In the genomic region with DNA sequence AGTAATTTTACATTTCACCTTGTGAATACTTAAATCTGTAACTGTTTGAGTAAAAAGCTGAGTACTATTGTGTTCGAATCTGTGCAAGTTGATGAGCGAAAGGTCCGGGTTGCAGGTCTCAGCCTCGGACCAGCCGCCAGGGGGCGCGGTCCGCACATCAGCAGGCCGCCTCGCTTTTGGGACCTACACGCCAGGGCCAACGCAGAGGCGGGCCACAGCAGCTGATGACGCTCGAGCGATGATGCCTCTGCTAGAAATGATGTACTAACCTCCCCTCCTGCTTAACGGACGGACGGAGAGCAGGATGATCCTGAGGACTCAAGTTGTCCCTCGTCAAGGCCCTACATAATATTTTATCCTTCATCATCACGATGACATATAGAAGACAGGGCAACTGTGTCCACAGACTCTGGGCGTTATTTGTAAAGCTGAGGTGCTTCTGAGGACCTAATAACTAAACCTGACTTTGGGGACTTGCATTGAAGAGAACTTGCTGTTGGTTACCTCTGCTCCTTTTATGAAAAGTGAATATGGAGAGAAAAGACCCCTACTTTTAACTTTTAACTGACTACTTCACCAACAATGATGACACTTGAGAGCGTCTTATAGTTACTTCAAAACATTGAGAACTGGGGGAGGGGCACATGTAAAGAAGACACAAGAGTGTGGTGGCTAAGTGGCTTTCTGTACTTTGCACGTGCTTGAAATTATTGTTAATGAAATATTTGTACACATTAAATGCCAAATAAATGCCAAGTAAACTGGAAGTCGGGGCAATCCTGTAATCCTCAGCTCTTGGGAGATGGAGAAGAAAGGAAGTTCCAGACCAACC, we compare ENCODE assay signal across 8 mouse cellular contexts. TPM values are rescaled to one million over a fixed set of nuclear protein-coding genes. Genes with fewer than 3 reads are reported as not detected.
DNase-seq lines count a peak whose midpoint lies in the region; ATAC-seq lines count a peak whose summit lies in the region.

No protein-coding gene starts in this region.

- peak; percentile 80 for ATAC-seq in hindbrain, embryonic 15.5 days (ENCODE audit: low FRiP score, low read depth)

- WGBS in hindbrain, embryonic 15.5 days = 2% methylated on average over 25 of the region's 25 CpGs

- peaks cover 29% of the 10 kb centered on the region for H3K4me1 ChIP-seq in hindbrain, embryonic 15.5 days (replicated peaks)

- no peaks in the 10 kb centered on the region for H3K9me3 ChIP-seq in hindbrain, embryonic 15.5 days

- peaks cover 22% of the 10 kb centered on the region for H3K36me3 ChIP-seq in hindbrain, embryonic 15.5 days

- peak overlapping the region; percentile 87 for H3K4me2 ChIP-seq in hindbrain, embryonic 15.5 days

- H3K9ac ChIP-seq in hindbrain, embryonic 15.5 days = peak overlapping the region; percentile 39

- peak; percentile 98 for DNase-seq in ZHBTc4 (ENCODE audit: low read depth, low spot score)
- DNase-seq in cerebellum, postnatal 36 days = peak; percentile 90 to 91
- peak; percentile 87 for DNase-seq in gastrocnemius, adult 18-20 months (ENCODE audit: low spot score)
- peak; percentile 87 for DNase-seq in left cerebral cortex, adult 11 months (ENCODE audit: low spot score)
- DNase-seq in lung, postnatal 25 days (ENCODE audit: low spot score) = peak; percentile 92
- DNase-seq in retina, postnatal 1 day = peak; percentile 94
- peak; percentile 92 for DNase-seq in thymus, postnatal 4 days

- no peaks in the 10 kb centered on the region for H3K27me3 ChIP-seq in hindbrain, embryonic 15.5 days

- H3K27ac ChIP-seq in hindbrain, embryonic 15.5 days (replicated peaks) = peak overlapping the region; percentile 58; the same call in 1 of the 2 replicates

- H3K4me3 ChIP-seq in hindbrain, embryonic 15.5 days = peak overlapping the region; percentile 94

RNA-seq across cellular contexts. Expression of a gene that starts 1.0 kb away (rescaled TPM):
- total RNA-seq in gastrocnemius, adult 18-20 months (2021) = 1 to 10 TPM; 3.8 to 4.2 TPM
- 8.8 and 9.1 TPM in 2 replicates for polyA plus RNA-seq in hindbrain, embryonic 15.5 days (2015; fragmentation: Nextera tagmentation; extraction: Ambion mirVana)

RNA-seq across cellular contexts. Expression of a gene that starts 41.0 kb away (rescaled TPM):
- total RNA-seq in gastrocnemius, adult 18-20 months (2021) = not detected
- 0.17 TPM in 1 of 2 replicates, not detected in the other for polyA plus RNA-seq in hindbrain, embryonic 15.5 days (2015; fragmentation: Nextera tagmentation; extraction: Ambion mirVana)

RNA-seq across cellular contexts. Expression of a gene that starts 55.7 kb away (rescaled TPM):
- 10 to 100 TPM in 1 of 2 experiments, 1 to 10 TPM in 1; 9.9 to 11.7 TPM for total RNA-seq in gastrocnemius, adult 18-20 months (2021)
- polyA plus RNA-seq in hindbrain, embryonic 15.5 days (2015; fragmentation: Nextera tagmentation; extraction: Ambion mirVana) = 42.8 and 46.5 TPM in 2 replicates

Comparison
In these comparisons a context has a peak if more than half of its experiments do, and no peak if none do; other contexts are left out.
1. Peak in every context shown above with its lines: DNase-seq, ATAC-seq, H3K4me3 ChIP-seq and H3K27ac ChIP-seq.